Comparison of ENCODE assay signal across 7 mouse cellular contexts in the genomic region with DNA sequence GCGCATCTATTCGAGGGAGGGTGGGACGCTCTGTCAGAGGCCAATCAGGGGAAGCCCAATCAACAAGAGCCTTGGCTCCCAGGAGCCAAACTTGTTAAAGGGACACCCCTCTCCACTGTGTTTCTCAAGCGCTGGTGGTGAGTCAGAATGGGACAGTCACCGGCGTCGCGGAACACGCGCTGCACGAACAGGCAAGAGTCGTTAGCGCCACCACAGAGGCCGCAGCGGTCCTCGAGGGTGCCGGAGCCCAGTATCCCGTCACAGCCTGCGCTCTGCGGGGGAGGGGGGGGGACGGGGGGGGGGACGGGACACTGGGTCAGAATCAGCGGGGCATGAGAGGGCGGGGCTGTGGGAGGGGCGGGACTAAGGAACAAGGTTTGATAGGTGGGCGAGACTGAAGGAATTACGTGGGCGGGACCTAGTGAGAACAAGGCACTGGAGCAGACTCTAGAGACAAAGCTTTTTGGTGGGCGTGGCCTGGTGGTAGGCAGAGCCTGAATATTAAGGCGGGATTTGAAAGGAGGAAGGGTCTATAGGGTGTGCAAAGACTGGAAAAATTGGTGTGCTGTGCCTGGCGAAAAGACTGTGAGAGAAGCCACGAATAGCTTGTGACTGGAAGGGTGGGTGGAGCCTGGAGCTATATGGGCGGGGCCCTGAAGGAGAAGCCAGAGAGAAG. TPM values are rescaled to one million over a fixed set of nuclear protein-coding genes. Genes with fewer than 3 reads are reported as not detected.
DNase-seq lines count a peak whose midpoint lies in the region; ATAC-seq and TF ChIP-seq lines count a peak whose summit lies in the region.

No protein-coding gene starts in this region.

- DNase-seq in T-cell, adult 2 months (ENCODE audit: low spot score), result peak; percentile 61
- DNase-seq in induced T-regulatory cell, adult 2 months (ENCODE audit: low read depth), result peak; percentile 88
- DNase-seq in liver, postnatal 0 days, result peak; percentile 73
- peak; percentile 66 for DNase-seq in neural tube, embryonic 10.5 days (ENCODE audit: extremely low spot score, low spot score)
- DNase-seq in frontal cortex, postnatal 10 days (ENCODE audit: low spot score in 2 of 2), result no peak

- no peak for TF ChIP-seq CTCF in ES-Bruce4 (IDR thresholded peaks at IDR 0.05; ENCODE audit: low read depth, low read length)
- TF ChIP-seq CTCF in liver, postnatal 0 days (IDR thresholded peaks at IDR 0.05; ENCODE audit: low read depth), result no peak

- no peaks in the 10 kb centered on the region for H3K36me3 ChIP-seq in ES-Bruce4 (ENCODE audit: control insufficient read depth, insufficient read depth, low read length, poor library complexity, severe bottlenecking)
- H3K36me3 ChIP-seq in liver, postnatal 0 days (replicated peaks; ENCODE audit: insufficient read depth, low read length), result no peaks in the 10 kb centered on the region

- ATAC-seq in erythroblast, adult 5-6 weeks (replicated peaks; ENCODE audit: low FRiP score, poor library complexity, severe bottlenecking), result peak; percentile 28; the same call in 1 of the 2 replicates
- peak; percentile 42 for ATAC-seq in liver, postnatal 0 days

- peak overlapping the region; percentile 5 for H3K9ac ChIP-seq in ES-Bruce4 (ENCODE audit: low read depth, poor library complexity, severe bottlenecking)
- H3K9ac ChIP-seq in liver, postnatal 0 days (replicated peaks), result 0 out of 2 replicates have a peak overlapping the region, but pooled peaks have one; percentile 19

- H3K4me1 ChIP-seq in ES-Bruce4 (ENCODE audit: control insufficient read depth, insufficient read depth, low read length), result peaks cover 4% of the 10 kb centered on the region
- peaks cover 60% of the 10 kb centered on the region for H3K4me1 ChIP-seq in liver, postnatal 0 days (ENCODE audit: insufficient read depth)

- no peak for TF ChIP-seq EP300 in ES-Bruce4 (IDR thresholded peaks at IDR 0.05; ENCODE audit: insufficient read depth, low read depth, low read length)
- TF ChIP-seq EP300 in liver, postnatal 0 days (IDR thresholded peaks at IDR 0.05; ENCODE audit: low read depth), result no peak

- no peaks in the 10 kb centered on the region for H3K27me3 ChIP-seq in ES-Bruce4 (ENCODE audit: control insufficient read depth, insufficient read depth, low read length, poor library complexity, severe bottlenecking)
- peaks cover 49% of the 10 kb centered on the region for H3K27me3 ChIP-seq in liver, postnatal 0 days (ENCODE audit: insufficient read depth, low read length)

- TF ChIP-seq POLR2A in ES-Bruce4 (IDR thresholded peaks at IDR 0.05; ENCODE audit: insufficient read depth, low read length), result no peak

- H3K4me2 ChIP-seq in liver, postnatal 0 days (ENCODE audit: low read depth, low read length), result peak overlapping the region; percentile 76

- no peaks in the 10 kb centered on the region for H3K9me3 ChIP-seq in ES-Bruce4 (replicated peaks; ENCODE audit: control insufficient read depth, insufficient read depth, low read length, poor library complexity, severe bottlenecking)
- no peaks in the 10 kb centered on the region for H3K9me3 ChIP-seq in liver, postnatal 0 days (ENCODE audit: low read length)

- peak overlapping the region; percentile 58 for H3K4me3 ChIP-seq in ES-Bruce4 (ENCODE audit: low read depth, low read length)
- H3K4me3 ChIP-seq in liver, postnatal 0 days (ENCODE audit: low read depth, low read length), result peak overlapping the region; percentile 36

- no peak overlapping the region for H3K27ac ChIP-seq in ES-Bruce4 (ENCODE audit: insufficient read depth, low read length)
- peak overlapping the region; percentile 91; the same call in 1 of the 2 replicates for H3K27ac ChIP-seq in liver, postnatal 0 days (ENCODE audit: low read depth)

- under 1% methylated on average over 31 of the region's 33 CpGs for WGBS in liver, postnatal 0 days (ENCODE audit: insufficient replicate concordance)

RNA-seq across cellular contexts. Expression of a gene that starts 5.3 kb away (rescaled TPM):
- polyA plus RNA-seq in ES-Bruce4 (2011; ENCODE audit: insufficient read depth, insufficient read length, low read depth, missing spikeins), result 3.8 and 5.4 TPM in 2 replicates
- total RNA-seq in erythroblast, adult 5-6 weeks (2015; ENCODE audit: low replicate concordance), result 0.21 and 0.77 TPM in 2 replicates
- total RNA-seq in erythroblast, adult 5-6 weeks (2017; ENCODE audit: low replicate concordance), result 0.17 TPM in 1 of 2 replicates, not detected in the other
- polyA plus RNA-seq in liver, postnatal 0 days (2015; fragmentation: Nextera tagmentation; extraction: Ambion mirVana), result 1.5 and 1.8 TPM in 2 replicates

RNA-seq across cellular contexts. Expression of a gene that starts 13.1 kb away (rescaled TPM):
- 17.3 and 17.6 TPM in 2 replicates for polyA plus RNA-seq in ES-Bruce4 (2011; ENCODE audit: insufficient read depth, insufficient read length, low read depth, missing spikeins)
- total RNA-seq in erythroblast, adult 5-6 weeks (2015; ENCODE audit: low replicate concordance), result 1.7 and 6.0 TPM in 2 replicates
- total RNA-seq in erythroblast, adult 5-6 weeks (2017; ENCODE audit: low replicate concordance), result 2.0 and 4.5 TPM in 2 replicates
- 167 and 174 TPM in 2 replicates for polyA plus RNA-seq in liver, postnatal 0 days (2015; fragmentation: Nextera tagmentation; extraction: Ambion mirVana)

RNA-seq across cellular contexts. Expression of a gene that starts 13.4 kb away (rescaled TPM):
- 11.1 and 12.6 TPM in 2 replicates for polyA plus RNA-seq in ES-Bruce4 (2011; ENCODE audit: insufficient read depth, insufficient read length, low read depth, missing spikeins)
- total RNA-seq in erythroblast, adult 5-6 weeks (2015; ENCODE audit: low replicate concordance), result not detected in 2 replicates
- total RNA-seq in erythroblast, adult 5-6 weeks (2017; ENCODE audit: low replicate concordance), result not detected in 2 replicates
- 0.08 and 0.20 TPM in 2 replicates for polyA plus RNA-seq in liver, postnatal 0 days (2015; fragmentation: Nextera tagmentation; extraction: Ambion mirVana)

RNA-seq across cellular contexts. Expression of a gene that starts 13.6 kb away (rescaled TPM):
- 2.8 and 3.1 TPM in 2 replicates for polyA plus RNA-seq in ES-Bruce4 (2011; ENCODE audit: insufficient read depth, insufficient read length, low read depth, missing spikeins)
- total RNA-seq in erythroblast, adult 5-6 weeks (2015; ENCODE audit: low replicate concordance), result 1.0 TPM in 1 of 2 replicates, not detected in the other
- not detected in 2 replicates for total RNA-seq in erythroblast, adult 5-6 weeks (2017; ENCODE audit: low replicate concordance)
- polyA plus RNA-seq in liver, postnatal 0 days (2015; fragmentation: Nextera tagmentation; extraction: Ambion mirVana), result 5.6 TPM in 2 replicates

RNA-seq across cellular contexts. Expression of a gene that starts 22.6 kb away (rescaled TPM):
- polyA plus RNA-seq in ES-Bruce4 (2011; ENCODE audit: insufficient read depth, insufficient read length, low read depth, missing spikeins), result 11.6 and 13.2 TPM in 2 replicates
- 6.1 and 12.7 TPM in 2 replicates for total RNA-seq in erythroblast, adult 5-6 weeks (2015; ENCODE audit: low replicate concordance)
- 3.5 and 3.7 TPM in 2 replicates for total RNA-seq in erythroblast, adult 5-6 weeks (2017; ENCODE audit: low replicate concordance)
- 25.5 and 27.4 TPM in 2 replicates for polyA plus RNA-seq in liver, postnatal 0 days (2015; fragmentation: Nextera tagmentation; extraction: Ambion mirVana)

Comparison
In these comparisons a context has a peak if more than half of its experiments do, and no peak if none do; other contexts are left out.
1. DNase-seq: peak in T-cell, adult 2 months (single experiment), induced T-regulatory cell, adult 2 months (single experiment), liver, postnatal 0 days (single experiment) and neural tube, embryonic 10.5 days (single experiment); none in frontal cortex, postnatal 10 days (0 of 2).
2. RNA of a gene that starts 13.4 kb away (polyA plus RNA-seq): 11.1 to 12.6 TPM in ES-Bruce4; 0.08 to 0.20 TPM in liver, postnatal 0 days; every median in the first group is over 10 times any median in the second.